Mouse (Mus musculus) cerebellum, adult 9-10 months (tissue): ENCODE data around the gene Adarb2.
A peak's percentile ranks its signal among the peaks of the same experiment; 100 is the strongest.

ENCODE experiments used
- DNase-seq: peaks from one replicate; pipeline ENCODE4 v3.0.0; 2022

Gene Adarb2

DNA sequence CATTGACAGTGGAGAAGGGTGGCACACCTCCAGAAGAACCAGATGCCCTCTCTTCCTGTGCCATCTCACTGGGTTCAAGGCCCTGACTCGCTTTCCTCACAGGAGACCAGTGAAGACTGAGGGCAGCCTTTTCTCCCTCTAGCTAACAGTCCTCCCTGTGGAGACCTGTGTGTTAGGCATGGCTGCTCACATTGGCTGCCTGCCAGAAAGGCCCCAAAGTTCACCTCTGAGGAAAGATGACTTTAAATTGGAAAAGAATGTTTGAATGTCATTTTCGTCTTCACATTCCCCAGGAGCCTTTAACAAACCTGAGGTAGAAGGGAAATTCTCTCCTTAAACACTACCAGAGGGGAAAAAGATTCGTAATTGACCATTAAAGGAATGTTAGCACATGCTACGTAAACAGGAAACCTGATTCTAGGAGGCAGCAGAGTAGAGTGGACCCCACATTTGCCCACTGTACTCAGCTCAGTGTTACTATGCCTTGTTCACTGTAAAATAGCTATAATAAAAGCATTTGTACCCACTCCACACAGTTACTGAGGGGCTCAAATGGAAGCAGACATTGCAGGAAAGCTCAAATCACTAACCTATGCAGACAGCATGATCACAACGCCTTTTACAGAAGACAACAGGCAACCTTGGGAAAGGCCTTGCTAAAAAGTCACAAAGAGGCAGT, 285.2 kb downstream of the Adarb2 start:
- DNase-seq: no peak

DNA sequence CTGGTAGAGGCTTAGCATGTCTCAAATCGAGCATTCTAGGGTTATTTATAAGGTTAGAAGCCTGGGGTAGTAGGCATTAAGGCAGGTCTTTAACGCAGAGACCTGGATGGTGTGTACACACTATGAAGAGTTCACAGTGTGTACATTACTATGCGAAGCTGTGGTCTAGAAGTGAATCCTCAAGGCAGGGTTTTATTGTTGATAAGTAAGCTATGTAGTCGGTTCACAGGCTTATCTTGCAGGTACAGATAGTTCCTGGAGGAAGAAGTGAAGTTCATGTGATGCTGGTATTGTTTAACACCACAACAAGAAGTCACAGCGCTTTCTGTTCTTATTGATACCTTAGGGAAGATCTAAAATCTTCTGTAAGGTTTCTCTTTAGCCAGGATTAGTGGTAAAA, 290.7 kb downstream of the Adarb2 start:
- no peak for DNase-seq

DNA sequence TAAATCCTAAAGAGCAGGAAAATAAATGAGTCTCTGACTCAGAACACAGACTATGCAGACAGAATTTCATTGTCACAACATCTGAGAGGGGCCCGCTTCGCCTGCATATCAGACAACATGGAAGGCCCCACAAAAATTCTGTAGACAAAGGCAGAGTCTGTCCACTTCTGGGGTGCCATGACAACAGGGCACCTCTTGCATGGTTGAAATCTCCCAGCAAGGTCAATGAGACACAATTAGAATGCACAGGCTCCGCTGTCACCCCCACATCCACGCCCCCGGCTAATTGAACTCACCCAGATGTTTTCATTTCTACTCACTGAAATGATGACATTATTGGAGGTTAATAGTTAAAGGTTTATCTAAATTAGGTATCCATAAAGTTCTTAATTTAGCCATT, 296.9 kb downstream of the Adarb2 start:
- DNase-seq: no peak

DNA sequence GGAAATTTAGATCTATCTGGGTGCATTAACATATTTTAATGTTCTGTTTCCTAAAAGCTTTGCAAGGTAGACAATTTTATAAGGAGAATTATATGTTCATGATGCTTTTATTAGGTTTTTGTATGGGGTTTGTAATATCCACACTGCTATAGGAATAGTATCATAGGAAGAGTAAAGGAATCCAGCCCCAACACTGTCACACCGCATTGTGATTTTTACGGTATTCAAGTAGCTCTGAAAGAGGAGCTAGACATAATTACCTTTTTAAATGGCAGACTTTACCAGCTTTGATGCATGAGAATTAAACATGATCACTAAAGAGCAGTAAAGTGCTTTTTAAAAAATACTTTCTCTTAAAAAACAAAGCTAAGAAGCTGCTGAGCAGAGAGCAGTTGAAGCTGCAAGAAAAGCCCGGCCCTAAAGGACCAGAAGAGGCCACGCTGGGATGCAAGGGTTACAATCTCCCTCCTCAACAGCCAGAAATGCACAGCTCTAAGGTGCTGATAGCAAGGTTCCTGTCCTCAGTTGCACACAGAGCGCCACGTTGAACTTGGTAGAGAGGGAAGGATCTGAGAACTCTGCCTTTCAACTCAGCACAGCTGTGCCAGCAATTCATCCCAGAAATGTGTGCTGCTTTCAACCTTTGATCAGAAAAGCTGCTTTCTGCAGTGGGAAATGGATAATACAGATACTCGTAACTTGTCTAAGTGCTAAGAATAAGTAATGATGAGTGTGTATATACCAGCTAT, 308.6 kb downstream of the Adarb2 start:
- DNase-seq: no peak

DNA sequence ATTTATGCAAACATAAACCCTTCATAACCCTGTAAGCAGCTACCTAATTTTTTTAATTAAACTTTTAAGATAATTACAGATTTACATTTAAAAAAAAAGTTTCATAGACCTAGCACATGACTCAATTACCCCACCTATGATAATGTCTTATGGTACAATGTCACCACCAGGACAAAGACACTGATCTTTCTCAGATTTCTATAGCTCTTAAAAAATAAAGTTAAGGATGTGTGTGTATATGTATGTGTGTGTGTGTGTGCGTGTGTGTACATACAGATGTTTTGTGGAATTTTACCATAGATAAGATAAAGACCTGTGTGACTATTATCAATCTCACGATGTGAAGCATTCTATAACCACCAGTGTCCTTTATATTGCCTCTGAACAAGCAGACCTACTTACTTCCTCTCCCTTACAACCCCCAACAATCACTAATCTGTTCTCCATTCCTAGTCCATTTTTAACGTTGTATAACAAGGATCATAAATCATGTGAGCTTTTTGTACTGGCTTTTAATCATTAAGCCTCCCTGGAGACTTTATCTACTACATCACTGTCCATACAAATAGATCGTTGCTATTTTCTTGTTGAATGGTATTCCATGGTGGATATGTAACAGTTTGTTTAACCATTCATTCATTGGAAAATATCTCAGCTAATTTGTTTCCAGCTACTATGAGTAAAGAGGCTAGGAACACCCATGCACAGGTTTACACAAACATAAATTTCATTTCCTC, 313.5 kb downstream of the Adarb2 start:
- DNase-seq: no peak

DNA sequence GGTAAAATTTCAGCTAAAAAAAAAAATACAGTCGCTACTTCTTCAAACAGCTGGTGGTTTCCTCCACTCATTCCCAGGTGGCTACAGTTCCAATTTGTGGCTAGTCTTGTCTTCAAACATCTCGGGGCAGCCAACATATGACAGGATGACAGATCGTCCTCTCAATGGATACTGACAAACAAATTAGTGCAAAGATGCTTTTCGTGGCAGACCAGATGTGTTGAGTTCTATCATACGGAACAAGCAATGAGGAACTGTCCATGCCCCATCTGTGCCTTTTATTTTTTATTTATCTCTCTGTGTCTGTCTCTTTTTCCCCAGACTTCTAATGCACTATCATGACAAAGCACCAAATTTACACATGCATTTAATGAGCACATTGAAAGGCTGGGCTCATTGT, 316.5 kb downstream of the Adarb2 start:
- DNase-seq: no peak

DNA sequence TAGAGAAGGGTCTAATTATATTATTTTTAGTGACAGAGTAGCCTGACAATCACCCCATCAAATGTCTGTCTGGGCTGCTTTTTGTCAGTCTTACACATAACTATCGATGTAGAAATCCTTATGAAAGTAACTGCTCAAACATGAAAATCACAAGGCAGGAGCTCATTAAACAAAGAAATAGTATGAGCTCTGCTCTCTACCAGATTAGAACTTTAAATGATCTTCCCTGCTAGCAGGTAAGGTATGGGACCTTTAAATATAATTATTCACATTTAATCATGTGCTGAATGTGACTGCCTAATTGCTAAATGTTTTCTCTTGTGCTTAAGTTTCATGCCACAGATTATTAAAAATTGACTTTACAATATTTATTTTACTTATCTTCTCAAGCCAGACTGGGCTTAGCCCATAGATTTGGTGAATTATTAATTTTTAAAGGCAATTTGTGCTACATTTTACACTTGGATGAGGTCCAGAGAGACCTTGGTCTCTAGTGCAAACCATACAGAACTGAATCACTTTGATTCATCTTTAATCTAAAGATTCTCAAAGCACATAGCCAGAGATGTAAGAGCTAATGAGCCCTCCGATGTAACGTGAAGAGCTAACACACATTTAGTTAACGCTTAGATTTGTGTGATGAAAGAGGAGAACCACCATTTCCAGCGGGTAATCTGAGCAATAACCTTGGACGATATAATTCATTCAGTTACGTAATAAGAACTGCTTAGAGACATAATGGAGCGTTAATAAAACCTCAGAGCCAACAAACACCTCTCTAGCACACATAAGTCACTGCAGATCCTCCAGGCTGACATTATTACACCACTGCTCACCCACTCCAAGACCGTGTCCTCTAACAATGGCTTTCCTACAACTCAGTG, 323.3 kb downstream of the Adarb2 start:
- no peak for DNase-seq

DNA sequence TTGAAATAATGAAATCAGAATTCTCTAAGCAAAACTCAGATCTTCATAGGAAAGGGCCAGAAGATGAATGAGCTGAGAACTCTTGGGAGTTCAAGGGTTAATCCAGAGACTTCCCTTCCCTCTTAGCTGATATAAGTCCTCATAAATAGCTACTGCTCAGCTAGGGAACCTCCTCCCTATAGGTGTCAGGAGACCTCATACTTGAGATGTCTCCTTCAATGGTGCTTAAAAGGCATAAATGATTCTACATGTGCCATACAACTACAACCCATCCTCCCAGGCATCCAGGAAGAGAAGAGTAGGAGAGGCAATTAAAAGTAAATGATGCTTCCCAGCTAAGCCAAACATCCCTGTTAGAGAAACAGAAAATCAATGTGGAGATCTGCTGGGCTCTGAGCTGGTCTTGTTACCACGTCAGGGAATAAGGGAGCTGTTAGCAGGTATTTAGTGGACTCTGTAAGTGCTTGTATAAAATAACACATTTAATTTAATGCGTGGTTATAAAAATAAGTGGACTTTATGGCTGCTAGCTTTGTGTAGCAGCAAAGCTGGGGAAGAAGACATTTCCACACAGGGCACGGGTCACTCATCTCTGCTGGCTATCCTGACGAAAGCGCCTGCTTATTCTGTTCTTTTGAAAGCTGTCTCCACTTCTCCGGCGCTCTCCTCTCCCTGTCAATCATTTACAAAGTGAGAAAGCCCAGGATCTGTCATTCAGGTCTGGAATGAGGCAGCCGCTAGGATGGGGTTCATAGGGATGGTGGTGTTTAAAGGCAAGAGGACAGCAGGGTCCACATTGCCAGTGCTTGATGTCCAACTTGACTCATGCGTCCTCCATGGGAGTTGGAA, 331.8 kb downstream of the Adarb2 start:
- DNase-seq: no peak

DNA sequence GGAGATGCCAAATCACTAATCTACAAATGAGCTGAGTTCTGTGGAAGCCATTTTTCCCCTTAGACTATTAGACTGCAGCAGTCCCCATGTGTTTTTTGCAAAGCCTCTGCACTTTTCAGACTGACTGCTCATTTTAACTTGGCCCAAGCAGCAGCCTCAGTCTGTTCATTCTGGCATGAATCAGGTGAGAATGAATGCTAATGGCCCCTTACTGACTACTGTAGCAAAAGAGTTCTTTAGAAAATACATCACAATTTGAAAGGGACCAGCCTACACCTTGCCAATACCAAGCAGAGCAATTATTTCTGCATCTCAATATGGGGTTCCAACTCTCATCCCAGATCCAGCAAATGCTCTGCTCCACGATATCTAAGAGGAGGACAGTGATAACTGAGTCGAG, 335.8 kb downstream of the Adarb2 start:
- no peak for DNase-seq

DNA sequence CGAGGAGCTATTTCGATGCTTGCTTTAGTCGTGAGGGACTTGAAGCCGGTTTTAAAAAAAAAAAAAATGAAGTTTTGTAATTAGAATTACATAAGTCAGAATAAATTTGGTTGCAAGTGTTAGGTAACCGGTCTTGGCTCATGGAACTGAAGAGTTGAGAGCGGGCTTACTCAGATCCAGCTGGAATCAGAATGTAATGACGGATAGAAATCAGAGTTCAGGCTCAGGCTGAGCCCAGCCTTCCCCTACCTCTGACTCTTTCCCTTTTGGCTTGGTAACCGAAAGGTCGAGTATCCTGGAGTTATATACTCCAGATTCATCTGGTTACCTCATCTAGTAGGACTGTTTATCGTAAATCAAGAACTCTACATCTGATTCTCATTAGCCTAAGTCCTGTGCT, 336.2 kb downstream of the Adarb2 start:
- no peak for DNase-seq

DNA sequence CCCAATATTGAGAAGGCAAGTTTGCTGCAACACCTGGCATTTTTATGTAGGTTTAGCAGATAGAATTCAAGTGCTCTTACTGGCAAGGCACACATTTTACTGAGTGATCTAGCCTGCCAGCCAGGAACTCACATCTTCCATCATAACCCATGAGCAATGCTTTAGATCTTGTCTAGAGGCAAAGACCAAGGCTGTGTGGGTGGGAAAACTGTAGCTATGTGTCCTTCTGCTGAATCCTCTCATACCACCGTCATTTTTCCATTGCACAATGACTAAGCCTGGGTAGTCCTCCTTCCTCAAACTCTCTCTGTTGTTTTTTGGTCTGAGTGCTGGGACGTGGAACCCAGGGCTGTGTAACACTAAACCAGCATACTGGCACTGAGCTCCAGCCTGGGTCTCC, 340.0 kb downstream of the Adarb2 start:
- DNase-seq: no peak

DNA sequence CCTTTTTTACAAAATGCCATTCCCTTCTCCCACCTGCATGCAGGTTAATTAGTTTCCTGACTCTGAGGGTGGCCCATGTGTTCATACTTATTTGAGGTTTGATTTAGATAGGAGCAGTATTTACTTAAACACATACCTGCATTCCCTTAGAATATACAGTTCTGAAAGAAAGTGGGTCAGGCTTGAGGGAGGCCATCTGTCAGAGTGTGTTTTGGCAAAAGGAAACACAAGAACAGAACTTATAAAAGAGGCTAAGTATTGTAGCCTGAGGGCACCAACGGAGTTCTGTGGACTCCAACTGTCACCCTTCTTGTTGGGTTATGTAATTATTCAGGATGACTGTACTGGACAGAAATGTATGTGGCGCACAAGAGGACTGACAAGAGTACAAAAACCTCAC, 349.6 kb downstream of the Adarb2 start:
- DNase-seq: peak; percentile 57

DNA sequence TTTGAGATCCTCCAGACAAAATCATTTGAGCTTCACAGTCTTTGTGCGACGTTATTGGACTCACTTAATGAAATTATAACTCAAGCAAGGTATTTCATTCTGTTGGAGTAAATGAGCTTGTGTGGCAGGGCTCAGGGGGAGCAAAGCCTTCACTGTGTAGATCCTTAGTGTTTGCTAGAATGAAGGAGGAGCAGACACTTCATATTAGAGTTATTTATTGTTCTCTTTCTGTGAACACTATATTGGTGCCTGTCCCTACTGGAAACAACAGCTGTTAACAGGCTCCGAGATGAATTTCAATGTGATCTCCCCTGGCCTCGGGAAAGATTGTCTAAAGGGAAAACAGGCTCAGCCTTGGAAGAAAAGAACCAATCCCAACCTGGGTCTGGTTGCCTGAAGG, 355.1 kb downstream of the Adarb2 start:
- DNase-seq: no peak

DNA sequence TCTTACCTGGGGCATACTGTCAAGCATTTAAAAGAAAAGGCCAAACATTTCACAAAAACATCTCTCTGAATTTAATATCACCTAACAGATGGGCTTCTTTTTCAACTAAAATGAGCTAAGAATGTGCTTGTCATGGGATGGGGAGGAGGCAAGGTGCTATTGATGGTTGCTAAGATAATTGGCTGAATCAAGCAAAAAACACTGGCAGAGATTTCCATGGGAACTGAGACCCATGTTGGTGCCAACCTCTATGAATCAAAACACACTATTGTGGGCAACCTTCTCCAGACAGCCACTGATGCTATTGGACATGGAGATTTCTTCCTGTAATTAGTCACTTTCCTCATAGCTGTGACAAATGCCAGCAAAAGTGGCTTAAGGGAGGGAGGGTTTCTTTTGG, 357.8 kb downstream of the Adarb2 start:
- no peak for DNase-seq

DNA sequence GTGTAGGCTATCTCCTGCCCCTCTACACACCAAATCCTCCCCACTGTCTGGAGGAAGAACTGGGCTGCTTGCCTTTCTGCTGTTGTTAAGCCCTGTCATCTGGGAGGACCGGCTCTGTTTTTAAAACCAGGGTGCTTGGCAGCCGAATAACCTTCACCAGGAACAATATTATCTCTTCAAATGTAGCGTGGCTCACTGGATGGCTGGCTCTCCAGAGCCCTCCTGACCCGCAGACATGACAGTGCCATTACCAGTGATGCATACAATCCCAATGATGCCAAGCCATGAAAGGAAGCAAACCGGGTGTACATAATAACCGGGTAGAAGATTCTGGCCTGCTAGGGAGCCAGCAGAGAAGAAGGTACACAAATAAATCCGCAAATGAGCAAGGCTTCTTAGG, 360.5 kb downstream of the Adarb2 start:
- DNase-seq: no peak

DNA sequence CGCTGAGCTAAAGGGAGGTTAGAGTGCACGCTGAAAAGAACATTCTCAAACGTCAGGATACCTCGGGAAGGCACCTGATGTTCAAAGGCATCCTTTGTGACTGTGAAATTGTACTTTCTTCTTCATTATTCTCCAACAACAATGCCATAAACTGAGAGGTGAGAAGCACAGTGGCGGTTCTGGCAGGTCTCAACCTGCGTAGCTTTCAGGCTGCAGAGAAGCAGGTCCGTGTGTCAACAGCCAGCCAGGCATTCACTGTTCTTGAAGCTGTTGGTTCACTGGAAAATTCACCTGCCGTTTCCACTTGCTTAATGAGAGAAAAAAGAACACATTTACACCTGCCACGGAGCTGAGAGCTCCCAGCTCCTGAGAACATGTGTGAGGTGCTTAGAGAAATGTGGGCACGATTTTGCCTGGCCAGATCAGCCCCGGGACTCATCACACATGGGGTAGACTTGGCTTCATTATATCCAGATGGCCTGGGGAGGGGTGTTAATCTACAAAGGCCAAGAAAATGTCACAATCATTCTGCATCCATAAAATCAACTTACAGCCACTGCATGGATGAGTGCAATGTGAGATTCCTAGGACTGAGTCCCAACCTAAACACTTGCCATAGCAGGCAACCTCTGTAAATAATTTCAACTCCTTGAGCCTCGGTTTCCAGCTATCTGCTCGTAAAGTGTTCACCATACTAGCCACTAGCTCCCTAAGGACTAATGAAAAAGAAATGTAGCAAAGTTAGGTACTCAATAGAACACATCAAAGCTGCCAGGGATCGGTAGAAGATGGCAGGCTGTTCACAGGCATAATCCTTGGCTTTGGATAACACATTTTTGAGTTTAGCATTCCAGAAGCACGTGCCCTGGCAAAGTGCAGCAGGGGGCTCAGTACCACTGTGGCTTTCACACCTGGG, 364.7 kb downstream of the Adarb2 start:
- no peak for DNase-seq

DNA sequence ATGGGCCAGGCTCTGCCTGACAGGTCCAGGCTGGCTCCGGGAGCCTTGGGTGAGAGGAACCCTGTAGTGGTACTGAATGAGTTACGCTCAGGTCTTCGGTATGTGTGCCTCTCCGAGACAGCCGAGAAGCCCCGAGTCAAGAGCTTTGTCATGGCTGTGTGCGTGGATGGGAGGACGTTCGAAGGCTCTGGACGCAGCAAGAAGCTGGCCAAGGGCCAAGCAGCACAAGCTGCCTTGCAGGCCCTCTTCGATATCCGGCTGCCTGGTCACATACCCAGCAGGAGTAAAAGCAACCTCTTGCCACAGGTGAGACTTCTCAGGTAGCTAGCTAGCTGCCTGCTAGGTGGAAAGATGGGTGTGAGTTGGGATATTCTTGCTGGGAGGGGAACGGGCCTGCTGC, 367.6 kb downstream of the Adarb2 start:
- no peak for DNase-seq

DNA sequence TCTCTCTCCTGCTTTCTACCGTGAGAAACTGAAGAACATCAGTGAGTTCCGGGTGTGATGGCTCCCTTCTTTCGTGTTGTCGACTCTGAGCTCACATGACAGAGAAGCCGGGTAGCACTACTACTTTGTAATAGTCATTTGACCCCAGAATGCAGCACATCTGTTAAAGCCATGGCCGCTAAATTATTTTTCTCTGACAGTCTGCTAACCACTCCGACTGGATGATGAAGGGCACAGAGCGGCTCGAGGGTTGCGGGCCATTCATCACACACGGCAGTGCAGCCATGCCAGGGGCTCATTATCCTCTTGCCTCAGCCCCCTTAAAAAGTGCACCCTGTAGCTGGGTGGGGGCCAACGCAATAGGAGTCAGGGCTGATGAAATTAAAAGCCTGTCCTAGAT, 371.2 kb downstream of the Adarb2 start:
- DNase-seq: no peak

DNA sequence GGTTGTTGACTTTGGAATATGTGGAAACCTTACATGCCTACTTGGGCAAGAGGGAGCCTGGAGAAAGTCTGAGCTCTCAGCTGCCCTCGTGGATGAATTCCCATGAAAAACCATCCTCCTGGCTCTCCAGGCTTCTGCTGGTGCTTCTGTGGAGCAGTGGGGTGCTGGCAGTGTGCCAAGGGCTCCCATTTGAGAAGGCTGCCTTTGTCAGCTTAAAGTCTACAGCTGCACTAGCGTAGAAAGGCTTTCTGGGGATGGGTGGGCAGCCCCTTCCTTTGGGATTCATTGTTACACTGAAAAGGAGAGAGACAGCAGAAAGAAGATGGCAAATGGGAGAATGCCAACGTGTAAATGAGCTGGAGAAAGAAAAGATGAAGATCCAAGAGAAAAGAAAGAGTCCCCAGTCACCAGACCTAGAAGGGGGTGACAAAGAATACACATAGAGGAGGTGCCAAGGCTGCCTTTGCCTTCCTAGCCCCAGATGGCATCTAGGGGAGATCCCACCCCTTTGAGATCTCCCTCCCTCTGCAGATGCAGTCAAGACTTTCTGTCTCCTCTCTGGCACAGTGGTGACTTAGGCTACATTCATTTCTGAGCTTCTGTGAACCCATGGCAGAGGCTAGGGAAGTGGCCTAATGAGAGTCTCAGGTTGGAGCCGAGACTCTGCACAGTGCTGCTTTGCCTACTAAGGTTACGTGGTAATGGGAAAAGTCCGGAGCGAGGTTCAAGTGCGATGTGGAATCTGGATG, 381.8 kb downstream of the Adarb2 start:
- DNase-seq: no peak

DNA sequence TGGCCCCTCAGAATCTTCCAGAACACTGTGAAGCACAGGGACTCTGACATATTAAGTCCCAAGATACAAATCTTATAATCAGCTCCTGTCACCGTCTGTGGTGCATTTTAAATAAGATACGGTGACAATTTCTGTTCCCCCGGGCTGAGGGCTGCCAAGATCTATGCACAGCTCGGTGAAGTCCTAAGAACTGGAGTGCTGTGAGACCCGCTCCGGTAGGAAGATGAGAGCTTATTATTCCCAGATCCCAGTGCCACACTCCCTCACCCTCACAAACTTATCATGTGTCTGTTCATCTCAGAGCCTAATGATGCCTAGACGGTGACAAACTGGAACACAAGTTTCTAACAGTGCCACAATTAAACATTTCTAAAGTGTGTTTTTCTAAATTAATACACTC, 384.8 kb downstream of the Adarb2 start:
- no peak for DNase-seq
